Mouse (Mus musculus): ENCODE measurements around the gene Fabp6. TPM values are rescaled to one million over a fixed set of nuclear protein-coding genes. Genes with fewer than 3 reads are reported as not detected.

Fabp6 gene
- total RNA-seq, 2 experiments from 2014 or later, result not detected

- no peak for DNase-seq (ENCODE audit: low spot score in 2 of 2)
Measured at GRCm38 (mm10) chr11:43604207-43604606, 2.9 kb upstream of the Fabp6 start.

- no peak for DNase-seq (ENCODE audit: low spot score in 2 of 2)
Measured at GRCm38 (mm10) chr11:43589530-43590072, 11.7 kb downstream of the Fabp6 start.

- peak in 1 of 2 experiments; percentile 79 for DNase-seq (ENCODE audit: low spot score in 2 of 2)
Measured at GRCm38 (mm10) chr11:43586324-43587090, 14.8 kb downstream of the Fabp6 start, which contains the start of gene 4933415A04Rik. TSS of gene 4933415A04Rik (plus strand) at chr11:43587040.

GRCm38 (mm10) chr11:43585211-43586005 is 15.9 kb downstream of the Fabp6 start:
- peak in 1 of 2 experiments; percentile 33 for DNase-seq (ENCODE audit: low spot score in 2 of 2)

DNA sequence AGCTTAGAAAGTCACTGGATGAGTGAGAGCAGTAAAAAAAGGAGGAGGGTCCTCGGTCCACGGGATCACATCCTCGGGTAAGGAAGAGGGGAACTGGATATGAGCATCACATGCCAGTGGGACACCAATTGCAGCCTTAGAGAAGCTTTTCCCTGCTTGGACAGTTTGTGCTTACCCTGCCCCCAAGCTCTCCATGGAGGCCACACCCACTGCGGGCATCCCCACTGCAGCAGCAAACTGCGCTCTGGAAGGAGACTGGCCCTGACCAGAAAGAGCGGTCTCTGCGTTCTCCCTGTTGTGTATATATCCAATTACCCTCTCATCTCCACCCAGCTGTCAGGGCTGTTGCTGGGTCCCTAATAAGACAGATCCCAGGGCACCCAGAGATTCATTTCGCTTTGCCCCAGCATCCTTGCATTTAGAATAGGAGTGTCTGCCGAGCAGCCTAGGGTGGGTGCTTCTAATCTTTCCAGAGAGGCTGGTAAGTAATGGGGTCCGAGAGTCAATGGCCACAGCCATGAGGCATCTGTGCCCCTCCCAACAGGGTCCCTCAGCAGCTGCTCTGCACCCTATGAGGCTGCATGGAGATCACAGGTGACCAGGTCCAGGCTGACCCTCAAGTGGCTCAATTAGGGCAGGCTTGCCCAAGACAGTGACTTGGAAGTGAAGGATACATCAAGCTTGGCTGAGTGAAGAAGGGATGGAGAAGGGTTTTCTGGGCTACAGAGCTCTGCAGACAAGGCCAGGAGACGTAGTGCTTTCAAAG is 23.4 kb downstream of the Fabp6 start:
- no peak for DNase-seq (ENCODE audit: low spot score in 2 of 2)

DNA sequence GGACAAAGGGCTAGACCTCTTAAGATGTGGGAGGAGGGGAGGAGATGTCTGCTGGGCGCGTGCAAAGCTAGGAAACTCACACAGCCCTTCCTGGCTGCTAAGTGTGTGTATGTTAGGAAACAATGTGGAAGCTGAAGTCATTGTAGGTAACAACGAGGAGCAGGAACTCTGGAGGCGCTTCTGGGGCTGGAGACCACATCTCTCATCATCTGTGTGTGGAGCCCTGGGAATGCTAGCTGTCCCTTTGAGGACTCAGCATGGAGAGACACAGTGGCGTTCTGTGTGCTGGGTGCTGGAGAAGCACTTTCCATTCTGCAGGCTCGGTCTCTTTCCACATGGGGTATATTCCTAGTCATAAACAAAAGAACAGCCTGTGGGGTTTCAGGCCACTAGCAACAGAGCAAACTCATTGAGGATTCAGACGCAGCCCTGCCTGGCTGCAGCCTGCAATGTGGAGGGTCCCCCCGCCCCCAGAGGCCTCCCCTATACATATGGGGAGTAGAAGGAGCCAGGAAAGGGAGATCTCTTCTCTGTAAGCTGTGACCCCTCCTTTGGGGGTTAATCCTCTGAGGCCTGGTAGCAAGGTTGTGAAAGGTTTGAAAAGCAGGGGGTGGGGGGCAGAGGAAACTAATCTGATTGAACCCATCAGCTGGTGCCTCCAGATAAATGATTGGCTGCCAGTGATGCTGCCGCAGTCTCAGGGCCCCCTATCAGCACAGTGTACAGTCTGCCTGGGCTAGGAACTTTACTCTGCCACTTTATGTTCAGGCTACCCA is 25.8 kb downstream of the Fabp6 start:
- no peak for DNase-seq (ENCODE audit: low spot score in 2 of 2)

GRCm38 (mm10) chr11:43575061-43575375 is 26.3 kb downstream of the Fabp6 start:
- DNase-seq (ENCODE audit: low spot score in 2 of 2), result no peak

- no peak for DNase-seq (ENCODE audit: low spot score in 2 of 2)
Measured at GRCm38 (mm10) chr11:43569595-43569994, 31.7 kb downstream of the Fabp6 start.

- DNase-seq (ENCODE audit: low spot score in 2 of 2), result no peak
Measured at GRCm38 (mm10) chr11:43569188-43569587, 32.2 kb downstream of the Fabp6 start.

GRCm38 (mm10) chr11:43568263-43568662 is 33.1 kb downstream of the Fabp6 start:
- no peak for DNase-seq (ENCODE audit: low spot score in 2 of 2)

DNA sequence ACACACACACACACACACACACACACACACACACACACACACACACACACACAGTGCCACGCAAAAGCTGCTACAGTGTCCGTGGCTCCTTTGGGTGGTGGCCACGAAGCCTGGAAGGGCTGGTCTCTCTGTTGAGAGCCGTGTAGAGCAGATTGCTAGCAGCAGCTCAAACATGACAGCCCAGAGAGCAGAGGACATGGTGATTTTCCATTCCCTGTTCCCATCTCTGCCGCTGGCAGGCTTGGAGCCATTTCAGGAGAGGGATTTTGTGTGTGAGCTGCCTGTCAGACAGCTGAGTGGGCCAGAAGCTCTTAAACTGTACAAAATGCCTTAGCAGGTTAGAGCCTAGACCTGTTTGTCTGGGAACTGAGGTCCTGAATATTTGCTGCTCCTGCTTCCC is 34.6 kb downstream of the Fabp6 start:
- DNase-seq (ENCODE audit: low spot score in 2 of 2), result peak in 1 of 2 experiments; percentile 44

GRCm38 (mm10) chr11:43565852-43566251 is 35.5 kb downstream of the Fabp6 start:
- DNase-seq (ENCODE audit: low spot score in 2 of 2), result no peak

DNA sequence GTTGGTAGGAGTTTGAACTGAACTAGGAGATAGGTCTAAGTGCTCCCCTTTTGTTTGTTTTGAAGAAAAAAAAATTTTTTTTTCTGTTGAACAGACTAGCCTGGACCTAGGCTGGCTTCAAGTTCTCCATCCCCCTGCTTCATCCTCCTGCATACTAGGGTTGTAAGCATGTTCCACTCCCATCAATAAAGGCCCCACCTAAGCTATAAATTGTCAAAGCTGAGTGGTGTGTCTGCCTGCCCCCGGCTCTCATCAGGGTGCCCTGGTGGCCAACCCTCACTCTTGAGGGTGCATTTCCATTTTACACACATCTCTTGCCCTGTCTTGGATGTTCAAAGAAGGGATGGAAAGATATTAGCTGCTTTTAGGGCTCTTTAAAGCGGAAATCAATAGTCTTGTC is 35.9 kb downstream of the Fabp6 start:
- no peak for DNase-seq (ENCODE audit: low spot score in 2 of 2)

DNA sequence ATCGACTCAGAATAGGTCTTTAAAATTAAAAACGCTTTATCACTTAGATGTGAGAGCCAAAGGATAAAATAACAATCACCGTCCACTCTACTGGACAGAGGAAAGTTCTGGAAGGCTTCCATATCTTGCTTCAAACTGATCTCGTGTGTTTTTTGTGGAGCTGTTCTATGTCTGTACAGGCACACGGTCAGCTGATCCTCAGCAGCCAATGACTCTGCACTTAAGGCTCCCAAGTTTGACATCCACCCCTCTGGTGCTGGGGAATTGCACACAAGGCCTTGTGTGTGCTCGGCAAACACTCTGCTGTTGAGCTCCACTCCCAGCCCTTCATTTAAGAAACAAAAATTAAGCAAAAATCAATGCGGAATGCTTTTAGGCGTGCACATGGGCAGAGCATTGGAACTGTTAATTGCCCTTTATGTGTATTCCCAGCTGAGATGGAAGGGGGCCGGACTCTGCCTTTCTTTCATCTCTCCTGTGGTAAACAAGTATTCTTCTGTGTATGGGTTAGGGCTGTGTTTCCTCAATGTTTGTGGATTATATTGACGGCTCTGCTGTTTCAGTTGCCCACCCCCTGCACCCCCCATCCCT is 37.6 kb downstream of the Fabp6 start:
- no peak for DNase-seq (ENCODE audit: low spot score in 2 of 2)

GRCm38 (mm10) chr11:43559515-43560292 is 41.6 kb downstream of the Fabp6 start:
- DNase-seq (ENCODE audit: low spot score in 2 of 2), result peak; percentile 80 to 89

GRCm38 (mm10) chr11:43556538-43556937 is 44.8 kb downstream of the Fabp6 start:
- DNase-seq (ENCODE audit: low spot score in 2 of 2), result no peak

DNA sequence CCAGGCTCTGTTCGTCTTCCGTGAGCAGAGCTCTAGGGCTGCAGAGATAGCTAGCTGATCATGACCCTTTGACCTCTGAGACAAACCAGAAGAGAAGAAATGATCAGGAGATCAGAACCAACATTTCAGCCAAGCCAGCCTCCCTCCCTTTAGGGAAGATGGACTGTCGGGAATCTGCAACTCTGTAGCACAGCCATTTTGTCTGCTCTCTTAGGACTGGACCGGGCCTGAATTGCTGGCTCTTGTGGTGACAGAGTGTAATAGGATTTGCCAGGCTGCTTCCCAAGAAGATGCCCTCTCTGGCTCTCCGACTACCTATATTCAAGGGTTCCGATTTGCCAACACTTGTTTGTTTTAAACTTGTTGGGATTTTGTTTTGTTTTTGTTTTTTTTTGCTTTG is 48.7 kb downstream of the Fabp6 start:
- no peak for DNase-seq (ENCODE audit: low spot score in 2 of 2)

- DNase-seq (ENCODE audit: low spot score in 2 of 2), result no peak
Measured at GRCm38 (mm10) chr11:43551756-43552155, 49.6 kb downstream of the Fabp6 start.

DNA sequence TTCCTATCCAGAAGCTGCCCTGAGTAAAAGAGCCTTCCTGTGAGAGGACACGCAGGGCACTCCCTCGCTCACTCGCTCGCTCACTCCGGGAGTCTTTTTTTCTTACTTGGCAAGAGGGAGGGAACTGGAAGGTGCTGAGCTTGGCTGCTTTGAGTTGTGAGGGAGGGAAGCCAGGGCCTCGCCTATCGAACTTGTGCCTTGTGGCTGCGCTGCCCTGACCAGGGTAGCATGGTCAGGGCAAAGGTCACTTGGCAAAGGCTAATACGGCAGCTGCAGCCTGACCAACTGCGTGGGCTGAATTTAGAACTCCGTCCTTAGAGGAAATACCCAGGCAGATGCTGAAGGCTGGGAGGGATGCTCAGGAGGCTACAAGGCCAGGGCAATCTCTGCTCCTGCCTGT is 51.6 kb downstream of the Fabp6 start:
- no peak for DNase-seq (ENCODE audit: low spot score in 2 of 2)

All from layer of hippocampus, adult 18-20 months (tissue).